Mouse (Mus musculus): ENCODE results near the gene Ece1.

Ece1 gene

GRCm38 (mm10) chr4:137890596-137890995 lies 28.6 kb downstream of the Ece1 start:
- no peak for TF ChIP-seq GATA4 (IDR thresholded peaks at IDR 0.05; ENCODE audit: insufficient replicate concordance, low read length)

- TF ChIP-seq GATA4 (IDR thresholded peaks at IDR 0.05; ENCODE audit: insufficient replicate concordance, low read length) = no peak
These were observed 29.6 kb downstream of the Ece1 start for GRCm38 (mm10) chr4:137891553-137892145.

GRCm38 (mm10) chr4:137892713-137893242 lies 30.7 kb downstream of the Ece1 start:
- TF ChIP-seq GATA4 (IDR thresholded peaks at IDR 0.05; ENCODE audit: insufficient replicate concordance, low read length) = no peak

GRCm38 (mm10) chr4:137896612-137897297 lies 34.7 kb downstream of the Ece1 start:
- no peak for TF ChIP-seq GATA4 (IDR thresholded peaks at IDR 0.05; ENCODE audit: insufficient replicate concordance, low read length)

GRCm38 (mm10) chr4:137897298-137897612 lies 35.2 kb downstream of the Ece1 start:
- no peak for TF ChIP-seq GATA4 (IDR thresholded peaks at IDR 0.05; ENCODE audit: insufficient replicate concordance, low read length)

GRCm38 (mm10) chr4:137898490-137898889 lies 36.5 kb downstream of the Ece1 start:
- TF ChIP-seq GATA4 (IDR thresholded peaks at IDR 0.05; ENCODE audit: insufficient replicate concordance, low read length) = no peak

- TF ChIP-seq GATA4 (IDR thresholded peaks at IDR 0.05; ENCODE audit: insufficient replicate concordance, low read length) = no peak
These were observed 40.2 kb downstream of the Ece1 start for GRCm38 (mm10) chr4:137902268-137902667.

- no peak for TF ChIP-seq GATA4 (IDR thresholded peaks at IDR 0.05; ENCODE audit: insufficient replicate concordance, low read length)
These were observed 40.8 kb downstream of the Ece1 start for GRCm38 (mm10) chr4:137902873-137903272.

GRCm38 (mm10) chr4:137904956-137905551 lies 43.0 kb downstream of the Ece1 start:
- no peak for TF ChIP-seq GATA4 (IDR thresholded peaks at IDR 0.05; ENCODE audit: insufficient replicate concordance, low read length)

- TF ChIP-seq GATA4 (IDR thresholded peaks at IDR 0.05; ENCODE audit: insufficient replicate concordance, low read length) = no peak
These were observed 45.9 kb downstream of the Ece1 start for GRCm38 (mm10) chr4:137907979-137908378.

- no peak for TF ChIP-seq GATA4 (IDR thresholded peaks at IDR 0.05; ENCODE audit: insufficient replicate concordance, low read length)
These were observed 46.5 kb downstream of the Ece1 start for GRCm38 (mm10) chr4:137908489-137908888.

- TF ChIP-seq GATA4 (IDR thresholded peaks at IDR 0.05; ENCODE audit: insufficient replicate concordance, low read length) = no peak
These were observed 46.9 kb downstream of the Ece1 start for GRCm38 (mm10) chr4:137908915-137909314.

GRCm38 (mm10) chr4:137909471-137909870 lies 47.4 kb downstream of the Ece1 start:
- no peak for TF ChIP-seq GATA4 (IDR thresholded peaks at IDR 0.05; ENCODE audit: insufficient replicate concordance, low read length)

- no peak for TF ChIP-seq GATA4 (IDR thresholded peaks at IDR 0.05; ENCODE audit: insufficient replicate concordance, low read length)
These were observed 48.5 kb downstream of the Ece1 start for GRCm38 (mm10) chr4:137910382-137911009.

- TF ChIP-seq GATA4 (IDR thresholded peaks at IDR 0.05; ENCODE audit: insufficient replicate concordance, low read length) = no peak
These were observed 49.6 kb downstream of the Ece1 start for GRCm38 (mm10) chr4:137911657-137912056.

- TF ChIP-seq GATA4 (IDR thresholded peaks at IDR 0.05; ENCODE audit: insufficient replicate concordance, low read length) = no peak
These were observed 50.8 kb downstream of the Ece1 start for GRCm38 (mm10) chr4:137912768-137913305.

Data from liver, adult (tissue).